Mouse (Mus musculus) midbrain, embryonic 10.5 days (tissue): Measurements from ENCODE around the gene Cep57. TPM values are rescaled to one million over a fixed set of nuclear protein-coding genes. Genes with fewer than 3 reads are reported as not detected.
"Not testable (repeated sequence)": the region's sequence is repeated elsewhere in the genome, so short reads cannot be mapped to it uniquely, and the experiment has no call there.

ENCODE experiments used
- DNase-seq: peaks from one replicate; pipeline ENCODE4 v3.0.0-alpha.2; 2017; ENCODE audit warnings: low spot score
- H3K27ac ChIP-seq: fragments of 300-500 bp; sonication (generic); replicated peaks from 2 replicates; pipeline ENCODE4 v1.5.1; 2016; ENCODE audit warnings: mild to moderate bottlenecking
- H3K27me3 ChIP-seq: fragments of 300-500 bp; sonication (generic); 2 replicates; pipeline ENCODE4 v1.6.1; 2016; ENCODE audit warnings: low read depth, mild to moderate bottlenecking; ENCODE audit not compliant: poor library complexity, severe bottlenecking
- H3K36me3 ChIP-seq: fragments of 300-500 bp; sonication (generic); 2 replicates; pipeline ENCODE4 v1.6.1; 2016; ENCODE audit warnings: mild to moderate bottlenecking, moderate library complexity
- H3K4me1 ChIP-seq: fragments of 300-500 bp; sonication (generic); 2 replicates; pipeline ENCODE4 v1.6.1; 2016
- H3K4me3 ChIP-seq: fragments of 300-500 bp; sonication (generic); 2 replicates; pipeline ENCODE4 v1.5.1; 2016; ENCODE audit warnings: mild to moderate bottlenecking, moderate library complexity
- H3K9me3 ChIP-seq: fragments of 300-500 bp; sonication (generic); replicated peaks from 2 replicates; pipeline ENCODE4 v1.6.1; 2016; ENCODE audit warnings: mild to moderate bottlenecking
- WGBS: fragments of 180-500 bp; shearing (Covaris S2); methylation state at CpG from one replicate; pipeline ENCODE4 v1.1.7; 2016; 5-methylcytosine and 5-hydroxymethylcytosine counted together
- polyA plus RNA-seq: library from polyadenylated mRNA; unstranded; fragments of >200 nt; fragmentation: Nextera tagmentation; extraction: Ambion mirVana; gene quantifications from 2 replicates; pipeline ENCODE4 v1.2.1, GENCODE M21; 2016

The Cep57 gene
- polyA plus RNA-seq, 1 experiment from 2014 or later = 61.5 TPM

DNA sequence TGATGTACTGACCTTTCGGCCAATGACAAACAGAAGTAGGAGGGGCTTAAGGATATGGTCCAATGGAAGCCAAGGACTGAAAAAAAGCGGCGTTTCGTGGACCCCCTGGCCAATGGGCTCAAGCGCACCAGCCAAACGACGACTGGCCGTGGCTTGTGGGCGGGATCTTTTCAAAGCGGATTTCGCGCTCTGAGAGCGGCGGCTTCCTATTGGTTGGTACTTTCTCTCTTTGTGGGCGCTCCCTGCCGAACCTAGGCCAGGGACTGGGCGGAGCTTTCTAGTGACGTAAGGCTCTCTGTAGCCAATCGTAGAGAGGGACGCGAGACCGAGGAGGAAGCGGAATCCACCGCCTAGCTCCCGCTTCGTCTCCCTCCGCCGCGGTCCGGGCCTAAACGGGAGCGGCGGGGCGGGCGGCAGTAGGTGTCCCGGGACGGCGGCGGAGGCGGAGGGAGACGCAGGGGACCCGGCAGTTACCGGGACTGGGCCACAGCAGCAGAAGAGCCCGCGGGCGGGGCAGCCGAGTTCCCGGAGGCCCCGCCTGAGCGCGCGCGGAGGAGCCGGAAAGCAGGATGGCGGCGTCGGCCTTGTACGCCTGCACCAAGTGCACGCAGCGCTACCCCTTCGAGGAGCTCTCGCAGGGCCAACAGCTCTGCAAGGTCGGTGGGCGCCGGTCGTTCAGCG, 639 bp upstream of the Cep57 start, which contains the start of gene Fam76b:
Gene Fam76b (plus strand): TSS at position 311 of the 681 bp plus-strand sequence.
- H3K36me3 ChIP-seq = peaks cover 49% of the 10 kb centered on the region
- H3K4me1 ChIP-seq = peaks cover 32% of the 10 kb centered on the region
- H3K9me3 ChIP-seq = no peaks in the 10 kb centered on the region
- under 1% methylated on average over 67 of the region's 67 CpGs for WGBS
- H3K27ac ChIP-seq = peak within 1 kb of the TSS; percentile 99
- H3K27me3 ChIP-seq = no peaks in the 10 kb centered on the region
- peak; percentile 99 for DNase-seq
- peak within 1 kb of the TSS; percentile 85 for H3K4me3 ChIP-seq

DNA sequence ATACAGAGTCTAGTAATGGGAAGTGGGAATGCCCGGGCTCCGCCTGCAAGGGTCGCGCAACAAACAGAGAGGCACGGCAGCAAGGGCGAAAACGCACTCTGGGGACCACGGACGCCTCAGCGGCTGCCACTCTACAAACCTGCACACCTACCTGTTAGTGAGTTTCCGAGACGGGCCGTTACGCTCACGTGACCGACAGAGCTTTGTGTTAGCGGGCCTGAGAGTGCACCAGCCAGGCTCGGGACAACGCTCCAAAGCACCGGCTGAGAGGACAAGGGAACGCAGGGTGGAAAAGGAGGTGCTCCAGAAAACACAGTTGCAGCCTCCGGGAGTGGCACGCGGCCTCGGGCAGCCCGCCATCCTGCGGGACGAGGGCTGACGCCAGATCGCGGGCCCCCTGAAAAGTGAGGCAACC, 509 bp downstream of the Cep57 start:
- peaks cover 32% of the 10 kb centered on the region for H3K4me1 ChIP-seq
- no peaks in the 10 kb centered on the region for H3K9me3 ChIP-seq
- H3K4me3 ChIP-seq = peak overlapping the region; percentile 85
- no peaks in the 10 kb centered on the region for H3K27me3 ChIP-seq
- under 1% methylated on average over 31 of the region's 31 CpGs for WGBS
- H3K27ac ChIP-seq = peak overlapping the region; percentile 99
- peaks cover 49% of the 10 kb centered on the region for H3K36me3 ChIP-seq
- DNase-seq = peak; percentile 81

DNA sequence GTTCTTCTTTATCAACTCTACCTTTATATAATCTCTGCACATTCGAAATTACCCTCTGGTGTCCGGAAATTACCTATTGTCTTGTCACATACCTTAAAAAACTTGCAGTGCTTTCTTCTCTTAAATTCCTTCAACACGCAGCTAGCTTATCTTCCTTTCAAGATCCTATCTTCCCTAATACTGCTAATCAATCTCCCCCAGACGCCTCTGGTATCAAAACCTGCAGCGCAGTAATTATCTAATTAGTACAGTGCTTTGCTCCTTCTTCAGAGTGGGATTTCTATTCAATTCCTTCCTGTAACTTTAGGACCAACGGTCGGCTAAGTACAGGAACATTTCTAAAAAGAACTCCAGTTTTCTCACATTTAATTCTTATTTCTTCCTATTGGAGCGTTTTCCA, 1.0 kb downstream of the Cep57 start:
- WGBS = 12% methylated on average over 8 of the region's 8 CpGs
- Histone ChIP-seq H3K36me3 (peaks cover 49% of the 10 kb centered on the region), H3K27ac (peak overlapping the region; percentile 99), H3K27me3 (no peaks in the 10 kb centered on the region), H3K9me3 (no peaks in the 10 kb centered on the region), H3K4me1 (peaks cover 32% of the 10 kb centered on the region), H3K4me3 (peak overlapping the region; percentile 85)
- no peak for DNase-seq

DNA sequence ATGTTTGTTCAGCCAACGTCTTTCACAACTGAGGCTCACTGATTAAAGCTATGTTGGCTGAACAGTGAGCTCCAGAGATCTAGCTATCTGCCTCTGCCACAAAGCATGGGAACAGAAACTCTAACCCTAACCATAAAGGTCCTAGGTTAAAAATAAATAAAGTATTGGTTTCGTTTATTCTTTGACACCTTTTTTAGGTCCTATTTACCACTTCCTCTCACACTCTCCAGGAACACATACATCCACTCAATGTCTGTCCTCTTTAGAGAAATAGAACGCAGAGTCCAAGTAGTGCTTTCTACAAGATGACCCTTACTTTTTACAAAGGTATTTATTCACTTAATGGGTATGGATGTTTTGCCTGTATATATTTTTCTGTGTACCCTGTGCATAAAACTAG, 6.1 kb downstream of the Cep57 start:
- no peak for DNase-seq
- no peaks in the 10 kb centered on the region for H3K27me3 ChIP-seq
- peaks cover 85% of the 10 kb centered on the region for H3K36me3 ChIP-seq
- 98% methylated on average over 3 of the region's 3 CpGs for WGBS
- H3K9me3 ChIP-seq = no peaks in the 10 kb centered on the region
- no peak overlapping the region for H3K4me3 ChIP-seq
- H3K27ac ChIP-seq = no peak overlapping the region
- H3K4me1 ChIP-seq = peaks cover 19% of the 10 kb centered on the region

DNA sequence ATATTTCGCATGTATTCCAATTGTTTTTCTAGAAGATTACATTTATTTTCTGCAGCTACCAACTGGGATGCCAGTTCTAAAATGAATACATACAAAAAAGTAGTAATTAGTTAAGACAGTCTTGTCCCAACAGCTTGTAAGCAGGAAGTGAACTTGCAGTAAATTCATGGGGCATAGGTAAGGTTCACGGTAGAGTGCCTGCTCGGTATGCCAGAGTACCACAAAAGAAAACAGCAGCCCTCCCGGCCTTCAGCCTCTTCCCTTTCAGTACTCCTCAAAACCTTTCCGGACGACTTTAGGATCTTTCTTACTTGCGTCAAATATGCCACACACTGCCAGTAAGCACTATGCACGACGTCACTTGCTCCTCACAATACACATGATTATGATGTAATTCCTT, 8.5 kb downstream of the Cep57 start:
- DNase-seq = no peak
- Histone ChIP-seq H3K4me3 (no peak overlapping the region), H3K4me1 (no peaks in the 10 kb centered on the region), H3K9me3 (no peaks in the 10 kb centered on the region), H3K36me3 (peaks cover 100% of the 10 kb centered on the region), H3K27me3 (no peaks in the 10 kb centered on the region), H3K27ac (no peak overlapping the region)
- 89% methylated on average over 9 of the region's 9 CpGs for WGBS

DNA sequence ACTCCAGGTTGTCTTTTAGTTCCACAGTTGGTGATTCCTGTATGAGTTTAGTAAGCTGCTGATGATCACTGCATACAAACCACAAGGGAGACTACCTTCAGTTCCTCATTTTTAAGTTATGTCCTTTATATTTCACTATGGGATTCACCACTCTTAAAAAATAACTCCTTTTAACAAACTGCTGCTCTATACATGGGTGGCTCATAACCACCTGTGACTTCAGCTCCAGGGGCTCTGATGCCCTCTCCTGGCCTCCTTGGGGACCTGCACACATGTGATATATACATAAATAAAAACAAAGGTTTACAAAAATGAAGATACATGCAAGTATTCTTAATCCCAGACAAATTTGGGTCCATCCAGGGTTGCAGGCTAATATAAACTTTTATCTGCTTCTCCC, 17.0 kb downstream of the Cep57 start:
- Histone ChIP-seq H3K36me3 (peaks cover 99% of the 10 kb centered on the region), H3K9me3 (no peaks in the 10 kb centered on the region), H3K27me3 (no peaks in the 10 kb centered on the region), H3K27ac (no peak overlapping the region), H3K4me1 (no peaks in the 10 kb centered on the region), H3K4me3 (no peak overlapping the region)
- no peak for DNase-seq

DNA sequence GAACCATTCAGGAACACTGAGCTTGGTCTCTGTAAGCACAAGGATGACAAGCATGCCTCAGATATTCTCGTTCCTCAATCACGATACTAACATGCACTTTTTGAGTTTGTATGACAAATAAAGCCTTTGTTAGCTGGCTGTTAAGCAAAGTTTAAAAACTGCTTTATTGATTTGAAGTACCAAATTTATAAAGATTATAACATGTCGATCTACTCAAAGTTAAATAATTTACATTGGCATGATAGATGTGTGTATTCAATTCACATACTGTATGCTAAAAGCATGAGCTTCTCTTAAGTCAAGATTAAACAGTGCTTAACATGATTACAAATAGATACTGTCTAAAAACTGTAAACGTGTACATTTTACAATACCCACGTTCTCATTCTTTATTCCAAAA, 19.2 kb downstream of the Cep57 start:
- Histone ChIP-seq H3K9me3 (no peaks in the 10 kb centered on the region), H3K27me3 (no peaks in the 10 kb centered on the region), H3K4me1 (no peaks in the 10 kb centered on the region), H3K4me3 (no peak overlapping the region), H3K27ac (no peak overlapping the region), H3K36me3 (peaks cover 98% of the 10 kb centered on the region)
- DNase-seq = no peak
- 90% methylated on average over 5 of the region's 5 CpGs for WGBS

DNA sequence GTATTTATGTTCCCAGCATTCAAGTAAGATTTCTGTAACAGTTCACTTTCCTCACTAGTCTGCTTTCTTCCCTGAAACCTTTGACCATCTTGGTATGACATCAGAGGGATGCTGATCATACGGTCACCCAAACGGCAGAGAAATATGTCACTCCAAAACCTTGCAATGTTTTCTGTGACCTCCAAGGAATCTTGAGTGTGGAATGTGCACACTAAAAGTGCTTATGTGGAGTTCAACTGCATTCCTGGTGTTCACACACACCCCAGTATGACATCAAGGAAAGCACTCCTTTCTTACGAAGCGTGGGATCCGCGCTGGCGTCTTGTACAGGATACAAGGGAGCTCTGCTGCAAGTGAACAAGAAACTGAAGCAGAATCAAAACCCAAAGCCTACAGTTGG, 20.1 kb downstream of the Cep57 start:
- no peak for DNase-seq
- no peaks in the 10 kb centered on the region for H3K4me1 ChIP-seq
- peaks cover 97% of the 10 kb centered on the region for H3K36me3 ChIP-seq
- WGBS = 95% methylated on average over 7 of the region's 7 CpGs
- H3K27ac ChIP-seq = no peak overlapping the region
- no peak overlapping the region for H3K4me3 ChIP-seq
- H3K27me3 ChIP-seq = no peaks in the 10 kb centered on the region
- no peaks in the 10 kb centered on the region for H3K9me3 ChIP-seq

DNA sequence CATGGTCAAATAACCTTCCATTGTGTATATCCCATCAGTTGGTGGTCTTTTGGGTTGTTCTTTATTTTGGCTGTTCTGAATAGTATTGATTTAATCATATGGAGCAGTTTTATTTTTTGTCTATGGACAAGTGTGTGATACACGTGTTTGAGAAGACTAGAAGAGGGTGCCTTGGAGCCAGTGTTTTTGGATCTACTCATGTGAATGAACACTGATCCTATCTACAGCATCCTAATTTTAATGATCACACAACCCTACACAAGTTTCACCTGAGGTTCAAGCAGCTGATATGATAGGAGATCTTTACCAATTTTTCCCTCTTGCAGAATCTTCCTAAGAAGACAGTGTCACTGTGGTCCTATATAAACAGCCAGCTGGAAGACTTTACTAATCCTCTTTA, 22.4 kb downstream of the Cep57 start:
- Histone ChIP-seq H3K4me3 (no peak overlapping the region), H3K27me3 (no peaks in the 10 kb centered on the region), H3K9me3 (no peaks in the 10 kb centered on the region), H3K36me3 (peaks cover 97% of the 10 kb centered on the region), H3K4me1 (no peaks in the 10 kb centered on the region), H3K27ac (no peak overlapping the region)
- WGBS = 84% methylated on average over 1 of the region's 1 CpGs
- no peak for DNase-seq

DNA sequence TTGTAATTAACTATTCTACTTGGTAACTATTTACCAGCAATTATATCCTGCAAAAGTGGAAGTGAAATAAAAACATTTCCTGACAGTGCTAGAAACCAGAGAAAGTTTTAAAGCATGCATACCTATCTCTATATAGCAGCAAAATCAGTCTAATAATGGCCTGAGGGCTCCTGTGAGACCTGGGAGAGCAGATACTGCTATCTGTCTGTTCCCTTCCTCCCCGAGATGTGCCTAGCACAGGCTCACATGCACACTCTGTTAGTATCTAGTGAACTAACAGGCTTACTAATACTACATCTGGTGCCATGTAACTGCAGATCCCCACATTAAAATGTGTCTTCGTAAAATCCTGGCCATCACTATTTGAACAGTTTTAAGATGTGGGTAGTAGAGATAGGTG, 32.2 kb downstream of the Cep57 start:
- H3K27ac ChIP-seq = no peak overlapping the region
- 92% methylated on average over 2 of the region's 2 CpGs for WGBS
- H3K4me1 ChIP-seq = no peaks in the 10 kb centered on the region
- no peak overlapping the region for H3K4me3 ChIP-seq
- peaks cover 77% of the 10 kb centered on the region for H3K36me3 ChIP-seq
- no peaks in the 10 kb centered on the region for H3K9me3 ChIP-seq
- no peak for DNase-seq
- H3K27me3 ChIP-seq = no peaks in the 10 kb centered on the region

DNA sequence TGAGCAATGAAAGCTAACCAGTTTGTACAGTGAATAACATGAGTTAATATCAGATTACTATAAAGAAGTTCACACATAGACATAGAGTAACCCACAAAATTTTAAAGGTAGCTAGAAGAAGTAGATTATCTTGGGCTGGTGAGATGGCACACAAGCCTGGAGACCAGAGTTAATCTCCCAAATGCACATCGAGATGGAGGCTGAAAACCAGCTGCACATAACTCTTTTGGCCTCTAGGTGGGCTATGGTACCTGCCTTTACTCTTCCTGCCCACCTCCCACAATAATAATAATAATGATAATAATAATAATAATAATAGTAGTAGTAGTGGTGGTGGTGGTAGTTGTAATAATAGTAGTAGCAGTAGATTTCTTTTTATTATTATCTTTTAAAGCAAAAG, 32.6 kb downstream of the Cep57 start:
- H3K9me3 ChIP-seq = no peaks in the 10 kb centered on the region
- peaks cover 77% of the 10 kb centered on the region for H3K36me3 ChIP-seq
- WGBS = 86% methylated on average over 1 of the region's 1 CpGs

DNA sequence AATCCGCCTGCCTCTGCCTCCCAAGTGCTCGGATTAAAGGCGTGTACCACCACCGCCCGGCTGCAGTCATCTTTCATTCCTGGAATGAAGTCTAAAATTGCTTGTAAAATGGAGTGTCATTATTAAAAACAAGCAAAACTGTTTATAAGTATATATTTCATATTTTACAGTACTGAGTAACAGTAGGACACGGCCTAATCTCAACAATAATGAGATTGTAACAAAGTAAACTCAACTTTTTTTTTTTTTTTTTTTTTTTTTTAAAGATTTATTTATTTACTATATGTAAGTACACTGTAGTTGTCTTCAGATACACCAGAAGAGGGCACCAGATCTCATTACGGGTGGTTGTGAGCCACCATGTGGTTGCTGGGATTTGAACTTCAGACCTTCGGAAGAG, 36.0 kb downstream of the Cep57 start:
- peaks cover 85% of the 10 kb centered on the region for H3K36me3 ChIP-seq
- not testable (repeated sequence) for H3K27ac ChIP-seq, H3K27me3 ChIP-seq, DNase-seq, H3K9me3 ChIP-seq, H3K4me3 ChIP-seq, H3K4me1 ChIP-seq
- 96% methylated on average over 8 of the region's 8 CpGs for WGBS

More for the DNA sequence above, 32.6 kb downstream of the Cep57 start:
- no peak overlapping the region for H3K27ac ChIP-seq
- H3K4me1 ChIP-seq = no peaks in the 10 kb centered on the region
- no peak for DNase-seq
- no peaks in the 10 kb centered on the region for H3K27me3 ChIP-seq
- H3K4me3 ChIP-seq = no peak overlapping the region

DNA sequence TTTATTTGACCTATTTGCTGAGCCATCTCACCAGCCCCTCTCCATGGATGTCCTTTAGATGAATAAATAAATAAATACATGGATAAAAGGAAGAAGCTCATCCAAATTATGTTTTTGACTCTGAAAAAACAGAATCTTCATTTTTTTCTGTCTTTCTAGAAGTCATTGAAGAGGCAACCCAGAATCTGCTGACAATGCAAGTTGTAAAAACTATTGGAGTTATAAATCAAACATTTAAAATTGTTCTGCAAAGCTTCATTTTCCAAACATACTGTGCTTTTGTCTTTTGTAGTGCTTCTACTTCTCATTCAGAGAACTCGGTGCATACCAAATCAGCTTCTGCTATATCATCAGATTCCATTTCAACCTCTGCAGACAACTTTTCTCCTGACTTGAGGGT, 44.9 kb downstream of the Cep57 start:
- H3K9me3 ChIP-seq = peaks cover 8% of the 10 kb centered on the region; the same call in 1 of the 2 replicates
- no peaks in the 10 kb centered on the region for H3K27me3 ChIP-seq
- no peak for DNase-seq
- no peaks in the 10 kb centered on the region for H3K4me1 ChIP-seq
- H3K36me3 ChIP-seq = peaks cover 46% of the 10 kb centered on the region
- H3K27ac ChIP-seq = no peak overlapping the region
- 92% methylated on average over 1 of the region's 1 CpGs for WGBS
- no peak overlapping the region for H3K4me3 ChIP-seq
